Mouse (Mus musculus) testis, adult 2 months (tissue): ENCODE data around the gene Bcas3.

ENCODE experiments used
- CTCF ChIP-seq: fragments of 200-500 bp; IDR thresholded peaks from 2 replicates; pipeline ENCODE4 v1.5.1; 2012; ENCODE audit warnings: low read depth, mild to moderate bottlenecking, inconsistent platforms, low read length, moderate library complexity; ENCODE audit not compliant: control insufficient read depth, insufficient read depth, insufficient replicate concordance
- POLR2A ChIP-seq: fragments of 200-500 bp; IDR thresholded peaks from 2 replicates; pipeline ENCODE4 v1.6.1; 2012; ENCODE audit warnings: low read depth, mild to moderate bottlenecking, inconsistent platforms, low read length, moderate library complexity; ENCODE audit not compliant: control insufficient read depth

GRCm38 (mm10) chr11:85412319-85412718, 59.4 kb downstream of the Bcas3 start:
- TF ChIP-seq CTCF (no peak), POLR2A (no peak)
